Mouse (Mus musculus): ENCODE data around the gene Atrx. TPM values are rescaled to one million over a fixed set of nuclear protein-coding genes. Genes with fewer than 3 reads are reported as not detected.
"Not testable (repeated sequence)": the region's sequence is repeated elsewhere in the genome, so short reads cannot be mapped to it uniquely, and the experiment has no call there.

Atrx gene
- polyA plus RNA-seq (2015; fragmentation: Nextera tagmentation; extraction: Ambion mirVana) = 218 and 230 TPM in 2 replicates

DNA sequence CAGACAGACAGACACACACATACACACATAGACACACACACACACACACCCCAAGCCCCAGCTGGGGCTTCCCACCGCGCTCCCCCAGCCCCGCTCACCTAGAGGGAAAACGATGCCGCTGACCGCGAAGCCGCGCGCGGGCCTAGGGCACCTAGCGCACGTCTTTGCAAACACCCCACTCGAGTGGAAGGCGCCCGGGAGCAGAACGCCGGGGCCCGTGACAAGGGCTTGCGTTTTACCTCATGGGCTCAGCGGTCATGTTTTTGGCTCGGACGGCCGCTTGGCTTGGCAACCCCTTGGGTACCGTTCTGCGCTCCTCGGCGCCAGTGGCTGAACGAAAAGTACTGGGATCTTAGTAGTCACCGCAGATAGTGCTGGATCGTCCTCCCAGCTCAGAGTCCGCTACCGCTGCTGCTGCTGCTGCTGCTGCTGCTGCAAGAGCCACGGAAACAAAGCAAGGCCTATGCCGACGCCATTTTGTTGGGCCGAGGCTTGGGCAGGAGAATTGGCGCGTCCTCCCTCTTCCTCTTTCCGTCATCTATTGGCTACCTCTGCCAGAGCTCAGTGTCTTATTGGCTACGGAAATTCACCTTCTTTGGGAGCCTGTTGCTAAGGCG, at the start of gene Atrx:
Gene Atrx (minus strand): TSS at position 543 of the 617 bp plus-strand sequence.
- H3K4me3 ChIP-seq = peak within 1 kb of the TSS; percentile 68
- H3K9ac ChIP-seq = peak within 1 kb of the TSS; percentile 79
- no peaks in the 10 kb centered on the region for H3K36me3 ChIP-seq
- no peaks in the 10 kb centered on the region for H3K27me3 ChIP-seq
- ATAC-seq (ENCODE audit: low FRiP score, low read depth) = peak; percentile 94
- WGBS = 23% methylated on average over 42 of the region's 42 CpGs
- H3K27ac ChIP-seq (replicated peaks) = peak within 1 kb of the TSS; percentile 95
- peaks cover 14% of the 10 kb centered on the region for H3K4me1 ChIP-seq (replicated peaks)
- H3K4me2 ChIP-seq = peak within 1 kb of the TSS; percentile 57
- H3K9me3 ChIP-seq = no peaks in the 10 kb centered on the region

- H3K27ac ChIP-seq (replicated peaks); ATAC-seq (ENCODE audit: low FRiP score, low read depth); H3K9ac ChIP-seq; H3K36me3 ChIP-seq; H3K4me1 ChIP-seq (replicated peaks); H3K4me2 ChIP-seq; H3K4me3 ChIP-seq; H3K27me3 ChIP-seq; H3K9me3 ChIP-seq: not testable (repeated sequence)
- WGBS = 80% methylated on average over 14 of the region's 14 CpGs
These were observed 27.9 kb upstream of the Atrx start for GRCm38 (mm10) chrX:105957091-105957490.

GRCm38 (mm10) chrX:105953999-105954398, 24.8 kb upstream of the Atrx start:
- H3K4me2 ChIP-seq = no peak overlapping the region
- H3K9ac ChIP-seq = no peak overlapping the region
- no peak overlapping the region for H3K4me3 ChIP-seq
- no peaks in the 10 kb centered on the region for H3K9me3 ChIP-seq
- no peaks in the 10 kb centered on the region for H3K4me1 ChIP-seq (replicated peaks)
- WGBS = 81% methylated on average over 2 of the region's 2 CpGs
- H3K27ac ChIP-seq (replicated peaks) = no peak overlapping the region
- H3K36me3 ChIP-seq = no peaks in the 10 kb centered on the region
- no peak for ATAC-seq (ENCODE audit: low FRiP score, low read depth)
- no peaks in the 10 kb centered on the region for H3K27me3 ChIP-seq

DNA sequence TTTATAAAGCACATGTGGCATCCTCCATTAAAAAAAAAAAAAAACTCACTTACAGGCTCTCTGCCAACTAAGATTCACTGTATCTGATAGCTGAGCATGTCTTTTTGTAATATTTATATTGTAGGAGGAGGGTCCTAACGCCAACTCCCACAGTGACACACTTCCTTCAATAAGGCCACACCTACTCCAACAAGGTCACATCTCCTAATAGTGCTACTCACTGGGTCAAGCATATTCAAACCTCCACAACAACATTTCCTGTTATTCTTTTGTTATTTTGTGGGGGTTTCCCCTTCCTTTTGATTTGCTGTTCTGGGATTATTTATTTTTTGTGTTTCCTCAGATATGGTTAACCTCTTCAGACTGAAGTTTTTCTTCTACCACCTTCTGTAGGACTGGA, 17.2 kb upstream of the Atrx start:
- no peak for ATAC-seq (ENCODE audit: low FRiP score, low read depth)
- WGBS = 67% methylated on average over 1 of the region's 1 CpGs
- Histone ChIP-seq H3K4me1 (replicated peaks) (no peaks in the 10 kb centered on the region), H3K4me2 (no peak overlapping the region), H3K9ac (no peak overlapping the region), H3K27ac (replicated peaks) (no peak overlapping the region), H3K36me3 (no peaks in the 10 kb centered on the region), H3K9me3 (no peaks in the 10 kb centered on the region), H3K4me3 (no peak overlapping the region), H3K27me3 (no peaks in the 10 kb centered on the region)

GRCm38 (mm10) chrX:105939245-105939644, 10.0 kb upstream of the Atrx start:
- Histone ChIP-seq H3K4me1 (replicated peaks) (no peaks in the 10 kb centered on the region), H3K27ac (replicated peaks) (no peak overlapping the region), H3K4me3 (no peak overlapping the region), H3K27me3 (no peaks in the 10 kb centered on the region), H3K9me3 (no peaks in the 10 kb centered on the region), H3K36me3 (no peaks in the 10 kb centered on the region), H3K4me2 (no peak overlapping the region), H3K9ac (no peak overlapping the region)
- 90% methylated on average over 6 of the region's 7 CpGs for WGBS
- ATAC-seq (ENCODE audit: low FRiP score, low read depth) = no peak

- no peaks in the 10 kb centered on the region for H3K27me3 ChIP-seq
- no peak overlapping the region for H3K27ac ChIP-seq (replicated peaks)
- no peak overlapping the region for H3K4me2 ChIP-seq
- WGBS = 79% methylated on average over 2 of the region's 2 CpGs
- no peak overlapping the region for H3K9ac ChIP-seq
- no peaks in the 10 kb centered on the region for H3K9me3 ChIP-seq
- no peaks in the 10 kb centered on the region for H3K36me3 ChIP-seq
- no peak for ATAC-seq (ENCODE audit: low FRiP score, low read depth)
- H3K4me1 ChIP-seq (replicated peaks) = no peaks in the 10 kb centered on the region
- no peak overlapping the region for H3K4me3 ChIP-seq
These were observed 8.5 kb upstream of the Atrx start for GRCm38 (mm10) chrX:105937736-105938135.

GRCm38 (mm10) chrX:105934341-105934740, 5.1 kb upstream of the Atrx start:
- no peak overlapping the region for H3K9ac ChIP-seq
- no peaks in the 10 kb centered on the region for H3K36me3 ChIP-seq
- H3K27ac ChIP-seq (replicated peaks) = no peak overlapping the region
- no peak overlapping the region for H3K4me2 ChIP-seq
- ATAC-seq (ENCODE audit: low FRiP score, low read depth) = no peak
- H3K27me3 ChIP-seq = no peaks in the 10 kb centered on the region
- no peaks in the 10 kb centered on the region for H3K9me3 ChIP-seq
- no peak overlapping the region for H3K4me3 ChIP-seq
- no peaks in the 10 kb centered on the region for H3K4me1 ChIP-seq (replicated peaks)
- 58% methylated on average over 5 of the region's 5 CpGs for WGBS

GRCm38 (mm10) chrX:105929478-105930038, 355 bp upstream of the Atrx start:
- Histone ChIP-seq H3K27me3 (no peaks in the 10 kb centered on the region), H3K9ac (no peak overlapping the region), H3K4me3 (peak overlapping the region; percentile 68), H3K9me3 (no peaks in the 10 kb centered on the region), H3K4me1 (replicated peaks) (peaks cover 14% of the 10 kb centered on the region), H3K27ac (replicated peaks) (peak overlapping the region; percentile 95), H3K36me3 (no peaks in the 10 kb centered on the region), H3K4me2 (peak overlapping the region; percentile 44)
- 37% methylated on average over 8 of the region's 8 CpGs for WGBS
- ATAC-seq (ENCODE audit: low FRiP score, low read depth) = peak; percentile 70

- H3K9me3 ChIP-seq = no peaks in the 10 kb centered on the region
- 21% methylated on average over 61 of the region's 69 CpGs for WGBS
- peak; percentile 69 for ATAC-seq (ENCODE audit: low FRiP score, low read depth)
These were observed 1.0 kb downstream of the Atrx start for GRCm38 (mm10) chrX:105927941-105928860.

DNA sequence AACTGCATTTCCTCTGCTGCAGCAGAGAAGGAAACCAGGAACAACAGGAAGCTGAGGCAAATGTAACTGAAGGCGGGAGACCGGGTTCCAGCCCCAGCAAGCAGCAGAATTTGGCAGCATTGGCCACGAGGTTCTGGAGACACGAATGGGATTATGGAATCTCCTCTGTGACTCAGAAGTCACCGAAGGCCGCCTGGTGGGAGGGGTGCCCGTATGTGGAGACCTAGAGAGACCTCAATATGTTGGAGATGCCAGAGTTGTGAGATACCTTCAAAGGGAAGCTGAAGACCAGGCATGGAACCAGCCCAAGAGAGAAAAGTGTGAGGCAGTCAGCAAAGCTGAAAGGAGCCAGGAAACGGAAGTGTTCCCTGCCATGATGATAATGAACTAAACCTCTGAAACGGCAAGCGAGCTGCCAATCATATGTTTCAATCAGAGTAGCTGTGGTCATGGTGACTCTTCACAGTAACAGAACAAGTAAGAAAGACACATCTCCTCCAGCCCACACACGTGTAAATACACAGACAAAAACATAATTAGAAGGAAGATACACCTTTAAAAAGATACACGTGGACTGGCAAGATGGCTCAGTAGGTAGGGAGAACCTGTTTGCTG, 3.0 kb downstream of the Atrx start:
- no peak overlapping the region for H3K27ac ChIP-seq (replicated peaks)
- no peaks in the 10 kb centered on the region for H3K36me3 ChIP-seq
- no peaks in the 10 kb centered on the region for H3K9me3 ChIP-seq
- no peak for ATAC-seq (ENCODE audit: low FRiP score, low read depth)
- no peaks in the 10 kb centered on the region for H3K27me3 ChIP-seq
- H3K4me2 ChIP-seq = peak overlapping the region; percentile 57
- 0 out of 2 replicates have a peak overlapping the region, but pooled peaks have one; percentile 13 for H3K4me3 ChIP-seq
- WGBS = 75% methylated on average over 12 of the region's 12 CpGs
- H3K9ac ChIP-seq = no peak overlapping the region
- H3K4me1 ChIP-seq (replicated peaks) = peaks cover 14% of the 10 kb centered on the region

More at GRCm38 (mm10) chrX:105927941-105928860, 1.0 kb downstream of the Atrx start:
- peak overlapping the region; percentile 68 for H3K4me3 ChIP-seq
- peak overlapping the region; percentile 95 for H3K27ac ChIP-seq (replicated peaks)
- H3K9ac ChIP-seq = peak overlapping the region; percentile 79
- peak overlapping the region; percentile 57 for H3K4me2 ChIP-seq
- no peaks in the 10 kb centered on the region for H3K27me3 ChIP-seq
- no peaks in the 10 kb centered on the region for H3K36me3 ChIP-seq
- H3K4me1 ChIP-seq (replicated peaks) = peaks cover 14% of the 10 kb centered on the region

GRCm38 (mm10) chrX:105924326-105925070, 4.7 kb downstream of the Atrx start:
- no peak overlapping the region for H3K4me3 ChIP-seq
- H3K9me3 ChIP-seq = no peaks in the 10 kb centered on the region
- ATAC-seq (ENCODE audit: low FRiP score, low read depth) = no peak
- peaks cover 14% of the 10 kb centered on the region for H3K4me1 ChIP-seq (replicated peaks)
- no peak overlapping the region for H3K4me2 ChIP-seq
- no peaks in the 10 kb centered on the region for H3K27me3 ChIP-seq
- H3K27ac ChIP-seq (replicated peaks) = no peak overlapping the region
- no peaks in the 10 kb centered on the region for H3K36me3 ChIP-seq
- H3K9ac ChIP-seq = no peak overlapping the region
- 89% methylated on average over 5 of the region's 5 CpGs for WGBS
